ENCODE assay signal across 33 mouse cellular contexts in the genomic region with DNA sequence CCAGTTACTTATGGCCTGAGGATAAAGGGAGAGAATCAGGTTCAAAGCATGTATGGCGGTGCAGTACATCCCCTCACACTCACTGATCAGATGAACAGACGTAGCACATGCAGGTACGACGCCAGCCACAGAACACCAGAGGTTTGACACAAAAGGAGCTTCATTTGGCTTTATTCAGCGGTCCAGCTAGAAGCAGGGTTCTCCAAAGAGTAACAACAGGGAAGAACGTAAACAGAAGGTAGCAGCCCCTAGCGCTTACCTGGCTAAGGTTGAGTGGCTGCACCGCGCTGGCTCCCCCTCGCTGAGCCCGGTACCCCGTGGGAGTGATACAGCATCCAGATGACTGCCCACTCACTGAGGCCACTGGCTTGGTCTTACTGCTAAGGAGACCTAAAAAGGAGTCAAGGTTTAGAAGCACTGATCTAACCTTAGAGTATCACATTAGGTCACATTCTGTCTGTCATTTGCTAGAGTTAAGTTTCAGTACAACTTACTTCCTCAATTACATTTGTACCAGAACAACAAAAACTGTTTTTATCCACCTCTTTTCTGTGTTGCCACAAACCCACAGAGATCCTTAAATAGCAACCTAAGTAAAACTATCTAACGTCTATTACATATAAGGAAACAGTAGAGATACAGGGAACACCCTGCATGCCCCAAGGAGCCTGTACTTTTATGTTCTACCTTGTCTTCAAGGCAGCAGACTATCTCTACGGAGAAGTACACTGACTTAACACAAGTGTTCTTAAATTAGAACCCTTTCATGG. TPM values are rescaled to one million over a fixed set of nuclear protein-coding genes. Genes with fewer than 3 reads are reported as not detected.
A peak's percentile ranks its signal among the peaks of the same experiment; 100 is the strongest.
DNase-seq lines count a peak whose midpoint lies in the region; ATAC-seq and TF ChIP-seq lines count a peak whose summit lies in the region.
"Had no signal": no experiment of that assay in that cellular context is flagged by ENCODE, and none has a peak within 500 bp of the region (broad histone marks: within the 10 kb centered on the region; RNA-seq: fewer than 3 reads in every experiment).

No protein-coding gene starts in this region.

- no peak overlapping the region for H3K4me3 ChIP-seq in small intestine, adult 2 months (ENCODE audit: low read depth, low read length)
- H3K4me3 ChIP-seq: embryonic facial prominence, embryonic 10.5 days; forebrain, embryonic 10.5 days; heart, embryonic 15.5 days; midbrain, embryonic 13.5 days; neural tube, embryonic 12.5 days had no signal

- peak overlapping the region; percentile 27 for H3K27ac ChIP-seq in small intestine, adult 2 months (ENCODE audit: insufficient read depth, low read depth, low read length)
- H3K27ac ChIP-seq: embryonic facial prominence, embryonic 10.5 days; forebrain, embryonic 10.5 days; heart, embryonic 15.5 days; hindbrain, embryonic 14.5 days; midbrain, embryonic 13.5 days; neural tube, embryonic 12.5 days had no signal

- H3K27me3 ChIP-seq in small intestine, adult 2 months (ENCODE audit: control insufficient read depth, insufficient read depth, low read length): no peaks in the 10 kb centered on the region
- H3K27me3 ChIP-seq: heart, embryonic 15.5 days; midbrain, embryonic 13.5 days; neural tube, embryonic 12.5 days had no signal

- 0 out of 2 replicates have a peak, but pooled peaks have one; percentile 38 for ATAC-seq in frontal cortex, adult (ENCODE audit: low TSS enrichment)
- ATAC-seq in common myeloid progenitor, adult 5-6 weeks (replicated peaks; ENCODE audit: low read depth, poor library complexity, severe bottlenecking): peak; percentile 63
- ATAC-seq: forebrain, embryonic 16.5 days; inflammation-experienced regulatory T-cells, adult 6 months; midbrain, embryonic 13.5 days had no signal

- no peaks in the 10 kb centered on the region; the same call in 1 of the 2 replicates for H3K4me1 ChIP-seq in small intestine, adult 2 months (ENCODE audit: control insufficient read depth, insufficient read depth, insufficient read length, low read length)
- H3K4me1 ChIP-seq: midbrain, embryonic 13.5 days; neural tube, embryonic 12.5 days had no signal

- no peak for TF ChIP-seq CTCF in small intestine, adult 2 months (IDR thresholded peaks at IDR 0.05; ENCODE audit: extremely low read depth, insufficient read length, insufficient replicate concordance, low read depth, low read length)

- 87% methylated on average over 14 of the region's 14 CpGs for WGBS in small intestine, adult 2 months

- H3K36me3 ChIP-seq in small intestine, adult 2 months (ENCODE audit: control insufficient read depth, insufficient read depth, low read length): peaks cover 68% of the 10 kb centered on the region

- DNase-seq in frontal cortex, adult 2 months (ENCODE audit: extremely low spot score in 1 of 2, low spot score in 1 of 2): no peak
- DNase-seq in B cell, adult 2 months: peak; percentile 56 to 60
- no peak for DNase-seq in layer of hippocampus, postnatal 10 days (ENCODE audit: low spot score in 2 of 2)
- no peak for DNase-seq in adrenal gland, postnatal 4 days (ENCODE audit: low spot score in 2 of 2)
- DNase-seq: adrenal gland, postnatal 10 days; cerebellum, adult 9-10 months; gastrocnemius, postnatal 25 days; heart, postnatal 36 days; kidney, adult 18-20 months; lung, adult 18-20 months; lung, postnatal 10 days; right cerebral cortex, adult 18-20 months; right cerebral cortex, postnatal 4 days; thymus, postnatal 14 days had no signal

- TF ChIP-seq POLR2A in small intestine, adult 2 months (IDR thresholded peaks at IDR 0.05; ENCODE audit: low read depth, low read length): no peak

RNA-seq across cellular contexts. Expression of a gene that starts 6.0 kb away (rescaled TPM):
- not detected in 2 replicates for polyA plus RNA-seq in frontal cortex, adult 2 months (2012; rRNA removed)
- total RNA-seq in common myeloid progenitor, adult 5-6 weeks (2017): not detected in 2 replicates
- polyA plus RNA-seq in small intestine, adult 2 months (2012; rRNA removed): not detected in 2 replicates
- not detected for total RNA-seq in layer of hippocampus, postnatal 10 days (2021)
- not detected for total RNA-seq in adrenal gland, postnatal 4 days (2021)
- total RNA-seq: adrenal gland, postnatal 10 days; gastrocnemius, postnatal 25 days; heart, postnatal 36 days; layer of hippocampus, postnatal 14 days; left cerebral cortex, adult 8-10 months; liver, adult 2 months had no signal
- polyA plus RNA-seq: brain, embryonic 14.5 days; cortical plate, adult 2 months; embryonic facial prominence, embryonic 10.5 days; forebrain, embryonic 10.5 days; forebrain, embryonic 16.5 days; heart, embryonic 15.5 days; hindbrain, embryonic 14.5 days; inflammation-experienced regulatory T-cells, adult 6 months; kidney, embryonic 16.5 days; limb, embryonic 11.5 days; liver, adult 2 months; midbrain, embryonic 13.5 days; neural tube, embryonic 12.5 days; stomach, embryonic 14.5 days had no signal

RNA-seq across cellular contexts. Expression of a gene that starts 7.4 kb away (rescaled TPM):
- polyA plus RNA-seq in frontal cortex, adult 2 months (2012; rRNA removed): 11.0 and 14.8 TPM in 2 replicates
- 0.15 and 0.73 TPM in 2 replicates for total RNA-seq in common myeloid progenitor, adult 5-6 weeks (2017)
- polyA plus RNA-seq in small intestine, adult 2 months (2012; rRNA removed): 4.0 and 5.7 TPM in 2 replicates
- total RNA-seq in layer of hippocampus, postnatal 10 days (2021): 10 to 100 TPM; 10.1 to 11.4 TPM
- 10 to 100 TPM; 31.6 to 33.6 TPM for total RNA-seq in adrenal gland, postnatal 4 days (2021)

RNA-seq across cellular contexts. Expression of a gene that starts 46.2 kb away (rescaled TPM):
- 43.6 and 48.6 TPM in 2 replicates for polyA plus RNA-seq in frontal cortex, adult 2 months (2012; rRNA removed)
- 75.4 and 87.3 TPM in 2 replicates for total RNA-seq in common myeloid progenitor, adult 5-6 weeks (2017)
- 27.2 and 55.2 TPM in 2 replicates for polyA plus RNA-seq in small intestine, adult 2 months (2012; rRNA removed)
- total RNA-seq in layer of hippocampus, postnatal 10 days (2021): 10 to 100 TPM; 68.1 to 77.3 TPM
- total RNA-seq in adrenal gland, postnatal 4 days (2021): 100 to 1,000 TPM; 126 to 134 TPM

Comparison
In these comparisons a context has a peak if more than half of its experiments do, and no peak if none do; other contexts are left out.
1. DNase-seq: peak in B cell, adult 2 months (2 of 2); none in frontal cortex, adult 2 months (0 of 2), layer of hippocampus, postnatal 10 days (0 of 2) and adrenal gland, postnatal 4 days (0 of 2).